Mouse (Mus musculus) CH12.LX (cell line): Measurements from ENCODE around the gene Rab40c.

Source experiments
- CTCF ChIP-seq, 2 experiments: IDR thresholded peaks in 1 of 2; conservative IDR thresholded peaks in 1 of 2; 2 replicates each; pipeline ENCODE4 v1.5.1; 2011 to 2012; ENCODE audit warnings: low read depth in 2 of 2, low read length in 2 of 2, improper control_type of control experiment in 1 of 2, inconsistent platforms in 1 of 2, mild to moderate bottlenecking in 1 of 2, moderate library complexity in 1 of 2
- HCFC1 ChIP-seq: IDR thresholded peaks from 2 replicates; pipeline ENCODE4 v1.6.1; 2012; ENCODE audit warnings: low read depth, mild to moderate bottlenecking, inconsistent platforms, low read length, improper control_type of control experiment
- MAX ChIP-seq: IDR thresholded peaks from 2 replicates; pipeline ENCODE4 v1.6.1; 2011; ENCODE audit warnings: low read length, improper control_type of control experiment
- SIN3A ChIP-seq: IDR thresholded peaks from 2 replicates; pipeline ENCODE4 v1.6.1; 2012; ENCODE audit warnings: low read length, improper control_type of control experiment, inconsistent platforms
- ZMIZ1 ChIP-seq: IDR thresholded peaks from 2 replicates; pipeline ENCODE4 v1.6.1; 2012; ENCODE audit warnings: low read depth, mild to moderate bottlenecking, inconsistent platforms, low read length, improper control_type of control experiment

DNA sequence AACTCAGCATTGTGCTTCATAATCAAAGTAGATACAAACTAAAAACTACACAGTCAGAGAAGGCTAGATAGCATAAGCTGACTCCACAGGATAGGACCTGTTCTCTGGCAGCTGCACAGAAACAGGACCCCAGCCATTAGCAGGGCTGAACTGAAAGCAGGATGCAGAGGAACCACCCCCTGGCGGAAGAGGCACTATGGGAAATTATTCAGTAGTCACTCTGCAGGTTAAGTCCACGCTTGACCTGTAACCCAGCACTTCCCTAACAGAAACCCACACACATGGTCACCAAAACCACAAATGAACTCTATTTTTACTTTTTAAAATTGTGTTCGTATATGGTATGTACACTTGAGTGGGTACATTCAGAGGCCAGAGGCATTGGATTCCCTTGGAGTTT, 16.5 kb downstream of the Rab40c start:
- TF ChIP-seq CTCF (conservative IDR thresholded peaks at IDR 0.05 in 1 of 2, IDR thresholded peaks at IDR 0.05 in 1 of 2; ENCODE audit: low read depth in 2 of 2, low read length in 2 of 2) (no peak), HCFC1 (no peak), ZMIZ1 (no peak), SIN3A (no peak), MAX (no peak)
